Mouse (Mus musculus) embryonic facial prominence, embryonic 14.5 days (tissue): Measurements from ENCODE around the gene Bcl11b. TPM values are rescaled to one million over a fixed set of nuclear protein-coding genes. Genes with fewer than 3 reads are reported as not detected.

Experiments
- ATAC-seq: fragments of 200-750 bp; cut with Nextera tagmentation; 2 replicates; pipeline ENCODE4 v1.8.0; 2017; ENCODE audit warnings: low read depth, moderate number of reproducible peaks, moderate TSS enrichment
- DNase-seq: peaks from one replicate; pipeline ENCODE4 v3.0.0-alpha.2; 2015; ENCODE audit warnings: low spot score
- H3K27ac ChIP-seq: fragments of 300-500 bp; sonication (generic); replicated peaks from 2 replicates; pipeline ENCODE4 v1.5.1; 2014; ENCODE audit warnings: low read depth, mild to moderate bottlenecking, low read length, moderate library complexity
- H3K27me3 ChIP-seq: fragments of 300-500 bp; sonication (generic); replicated peaks from 2 replicates; pipeline ENCODE4 v1.6.1; 2014; ENCODE audit warnings: low read length; ENCODE audit not compliant: control insufficient read depth, insufficient read depth
- H3K36me3 ChIP-seq: fragments of 300-500 bp; sonication (generic); 2 replicates; pipeline ENCODE4 v1.6.1; 2014; ENCODE audit warnings: low read length, mixed read lengths; ENCODE audit not compliant: control insufficient read depth, insufficient read depth
- H3K4me1 ChIP-seq: fragments of 300-500 bp; sonication (generic); 2 replicates; pipeline ENCODE4 v1.6.1; 2014; ENCODE audit warnings: antibody characterized with exemption, low read length; ENCODE audit not compliant: control insufficient read depth, insufficient read depth
- H3K4me2 ChIP-seq: fragments of 300-500 bp; sonication (generic); 2 replicates; pipeline ENCODE4 v1.6.1; 2014; ENCODE audit warnings: low read depth, mild to moderate bottlenecking, low read length, moderate library complexity, mixed read lengths
- H3K4me3 ChIP-seq: fragments of 300-500 bp; sonication (generic); 2 replicates; pipeline ENCODE4 v1.5.1; 2014; ENCODE audit warnings: low read depth, mild to moderate bottlenecking, low read length
- H3K9ac ChIP-seq: fragments of 300-500 bp; sonication (generic); 2 replicates; pipeline ENCODE4 v1.6.1; 2014; ENCODE audit warnings: low read depth, mild to moderate bottlenecking, low read length, moderate library complexity, mixed read lengths
- H3K9me3 ChIP-seq: fragments of 300-500 bp; sonication (generic); 2 replicates; pipeline ENCODE4 v1.6.1; 2016; ENCODE audit warnings: low read length; ENCODE audit not compliant: control insufficient read depth
- WGBS: fragments of 180-500 bp; shearing (Covaris S2); extraction: QIAGEN DNeasy Blood & Tissue Kit; methylation state at CpG from one replicate; pipeline ENCODE4 v1.1.7; 2014; 5-methylcytosine and 5-hydroxymethylcytosine counted together
- polyA plus RNA-seq: library from polyadenylated mRNA; unstranded; fragments of >200 nt; fragmentation: Nextera tagmentation; extraction: Ambion mirVana; gene quantifications from 2 replicates; pipeline ENCODE4 v1.2.1, GENCODE M21; 2014

Gene Bcl11b
- polyA plus RNA-seq, 1 experiment from 2014 or later = 16.5 TPM

GRCm38 (mm10) chr12:108012003-108012402 is 8.6 kb upstream of the Bcl11b start:
- ATAC-seq (no peak), DNase-seq (no peak)
- Histone ChIP-seq H3K27me3 (no peaks in the 10 kb centered on the region; the same call in 1 of the 2 replicates), H3K4me3 (no peak overlapping the region), H3K9me3 (no peaks in the 10 kb centered on the region), H3K4me2 (no peak overlapping the region), H3K36me3 (no peaks in the 10 kb centered on the region), H3K27ac (no peak overlapping the region), H3K4me1 (peaks cover 4% of the 10 kb centered on the region; the same call in 1 of the 2 replicates), H3K9ac (no peak overlapping the region)
- 84% methylated on average over 12 of the region's 12 CpGs for WGBS

DNA sequence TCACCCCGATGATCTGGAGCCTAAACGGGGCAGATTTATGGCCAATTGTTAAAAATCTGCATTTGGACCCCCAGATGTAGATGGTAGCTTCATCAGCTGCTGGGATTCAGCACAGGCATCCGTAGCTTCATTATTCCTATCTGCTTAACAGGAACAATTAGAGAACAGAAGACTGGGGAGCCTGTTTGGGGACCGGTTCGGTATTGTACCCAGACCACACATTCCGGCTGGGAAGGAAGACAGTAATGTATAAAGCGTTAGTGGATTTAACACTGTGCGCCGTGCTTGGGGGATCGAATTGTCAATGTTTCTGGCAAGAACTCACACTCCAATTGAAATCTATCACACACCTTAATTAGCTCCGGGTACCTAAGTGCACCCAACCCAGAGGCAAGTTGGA is 6.9 kb upstream of the Bcl11b start:
- Histone ChIP-seq H3K27me3 (peaks cover 3% of the 10 kb centered on the region; the same call in 1 of the 2 replicates), H3K4me2 (no peak overlapping the region), H3K27ac (no peak overlapping the region), H3K36me3 (no peaks in the 10 kb centered on the region), H3K4me3 (no peak overlapping the region), H3K9ac (no peak overlapping the region), H3K9me3 (no peaks in the 10 kb centered on the region), H3K4me1 (peaks cover 4% of the 10 kb centered on the region; the same call in 1 of the 2 replicates)
- 68% methylated on average over 11 of the region's 11 CpGs for WGBS
- DNase-seq = no peak
- no peak for ATAC-seq

- H3K4me2 ChIP-seq = no peak overlapping the region
- no peak overlapping the region for H3K4me3 ChIP-seq
- peaks cover 3% of the 10 kb centered on the region; the same call in 1 of the 2 replicates for H3K27me3 ChIP-seq
- no peak overlapping the region for H3K9ac ChIP-seq
- ATAC-seq (no peak), DNase-seq (no peak)
- no peaks in the 10 kb centered on the region for H3K9me3 ChIP-seq
- WGBS = 28% methylated on average over 4 of the region's 4 CpGs
- peaks cover 8% of the 10 kb centered on the region; the same call in 1 of the 2 replicates for H3K4me1 ChIP-seq
- H3K27ac ChIP-seq = no peak overlapping the region
- no peaks in the 10 kb centered on the region for H3K36me3 ChIP-seq
These were observed 5.8 kb upstream of the Bcl11b start for GRCm38 (mm10) chr12:108009156-108009555.

DNA sequence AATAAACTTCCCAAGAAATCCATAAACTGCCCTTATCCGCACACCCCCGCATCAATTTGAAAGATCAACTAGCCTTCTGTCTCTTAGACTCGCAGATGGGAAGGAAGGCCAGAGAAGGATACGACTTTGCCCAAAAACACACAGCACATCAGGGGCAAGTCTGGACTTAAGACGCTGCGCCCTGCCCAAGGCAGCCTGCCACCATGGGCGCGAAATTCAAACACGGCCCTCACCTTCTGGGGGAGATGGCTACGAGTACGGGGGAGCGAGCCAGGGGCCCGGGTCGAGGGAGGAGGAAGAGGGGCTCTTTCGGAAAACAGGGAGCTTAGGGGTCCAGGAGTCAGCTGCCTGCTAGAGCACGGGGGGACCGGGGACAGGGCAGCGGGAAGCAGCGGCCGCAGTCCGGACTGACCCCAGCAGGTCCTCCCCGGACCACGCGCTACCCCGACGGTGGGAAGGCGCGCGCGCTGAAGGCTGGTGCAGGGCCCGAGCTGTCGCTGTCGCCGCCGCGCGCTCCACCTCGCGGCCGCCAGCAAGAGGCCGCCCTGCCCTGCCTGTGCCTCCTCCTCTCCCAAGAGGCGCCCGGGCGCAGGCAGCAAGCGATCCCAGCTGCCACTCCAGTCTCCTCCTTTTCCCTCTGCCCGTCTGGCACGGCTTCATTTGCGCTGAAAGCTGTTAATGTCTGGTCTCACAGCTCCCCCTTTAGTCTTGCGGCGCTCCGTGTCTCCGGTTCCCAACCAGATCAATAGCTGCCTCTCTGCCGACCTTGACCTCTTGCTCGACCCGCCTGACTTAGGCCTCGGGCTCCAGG is 2.6 kb upstream of the Bcl11b start:
- 3% methylated on average over 22 of the region's 56 CpGs for WGBS
- peak overlapping the region; percentile 79 for H3K4me3 ChIP-seq
- H3K27me3 ChIP-seq = 0 out of 2 replicates have a peak, but pooled peaks cover 3% of the 10 kb centered on the region
- peaks cover 8% of the 10 kb centered on the region; the same call in 1 of the 2 replicates for H3K4me1 ChIP-seq
- peak overlapping the region; percentile 78 for H3K4me2 ChIP-seq
- DNase-seq (peak; percentile 95), ATAC-seq (peak; percentile 86)
- peak overlapping the region; percentile 58 for H3K9ac ChIP-seq
- H3K27ac ChIP-seq = 0 out of 2 replicates have a peak overlapping the region, but pooled peaks have one; percentile 9
- no peaks in the 10 kb centered on the region for H3K9me3 ChIP-seq
- H3K36me3 ChIP-seq = no peaks in the 10 kb centered on the region

DNA sequence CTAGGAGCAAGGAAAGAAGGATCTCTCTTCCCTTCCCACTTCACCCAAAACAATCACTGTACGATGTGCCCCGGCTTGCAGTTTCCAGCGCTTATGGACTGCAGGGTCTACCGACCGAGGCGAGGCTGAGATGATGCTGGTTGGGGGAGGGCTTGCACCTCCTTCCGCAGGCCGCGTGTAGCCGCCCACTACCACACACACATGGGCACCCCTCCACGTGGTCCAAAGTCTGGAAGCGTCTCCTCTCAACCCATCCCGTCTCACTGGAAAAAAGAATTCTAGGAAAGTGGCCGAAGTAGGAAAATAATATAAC is 2.0 kb upstream of the Bcl11b start:
- H3K9ac ChIP-seq = peak overlapping the region; percentile 58
- H3K36me3 ChIP-seq = no peaks in the 10 kb centered on the region
- no peaks in the 10 kb centered on the region for H3K9me3 ChIP-seq
- H3K4me2 ChIP-seq = peak overlapping the region; percentile 78
- no peak for DNase-seq
- peaks cover 8% of the 10 kb centered on the region; the same call in 1 of the 2 replicates for H3K4me1 ChIP-seq
- peak; percentile 1; the same call in 1 of the 2 replicates for ATAC-seq
- H3K27ac ChIP-seq = peak overlapping the region; percentile 46
- peak overlapping the region; percentile 79 for H3K4me3 ChIP-seq
- WGBS = 8% methylated on average over 13 of the region's 14 CpGs
- H3K27me3 ChIP-seq = 0 out of 2 replicates have a peak, but pooled peaks cover 3% of the 10 kb centered on the region

DNA sequence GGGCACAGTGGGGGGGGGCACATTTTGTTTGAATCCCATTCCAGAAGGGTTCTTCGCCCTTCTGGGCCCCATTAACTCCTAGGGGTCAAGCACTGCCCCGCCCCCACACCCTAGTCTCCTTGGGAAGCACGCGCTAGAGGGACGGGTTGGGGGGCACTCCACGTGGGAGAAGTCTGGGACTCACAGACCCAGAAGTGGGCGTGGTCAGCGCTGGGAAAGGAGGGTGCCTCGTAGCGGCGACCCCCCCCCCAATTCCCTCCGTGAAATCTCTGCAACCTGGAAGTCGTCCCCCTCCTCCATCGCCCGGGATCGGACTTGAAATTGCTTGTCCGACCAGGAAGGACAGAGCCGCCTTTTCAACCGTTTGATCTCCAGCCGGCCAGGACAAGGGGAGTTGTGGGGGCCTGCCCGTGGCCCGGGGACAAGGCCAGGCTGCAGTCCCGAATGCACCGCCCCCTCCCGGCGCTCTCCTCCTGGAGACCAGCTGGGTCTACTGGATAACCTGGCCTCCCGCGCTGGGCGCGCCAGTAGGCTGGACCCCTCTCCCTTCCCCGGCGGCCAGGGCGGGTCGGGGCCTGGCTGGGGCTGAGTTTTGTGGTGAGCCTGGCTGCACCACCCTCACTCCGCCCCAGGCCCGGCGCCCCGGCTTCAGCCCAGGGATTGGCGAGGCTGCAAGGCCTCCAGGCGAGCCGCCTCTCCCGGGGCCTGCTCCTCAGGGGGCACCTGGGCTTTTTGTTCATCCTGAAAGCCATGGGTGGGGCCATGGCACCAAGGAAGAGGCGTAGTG is 1.5 kb upstream of the Bcl11b start:
- peak overlapping the region; percentile 79 for H3K4me3 ChIP-seq
- DNase-seq (peak; percentile 49), ATAC-seq (peak; percentile 16; the same call in 1 of the 2 replicates)
- peak overlapping the region; percentile 49 for H3K9ac ChIP-seq
- H3K4me2 ChIP-seq = peak overlapping the region; percentile 78
- H3K27me3 ChIP-seq = peaks cover 3% of the 10 kb centered on the region; the same call in 1 of the 2 replicates
- no peaks in the 10 kb centered on the region for H3K9me3 ChIP-seq
- H3K36me3 ChIP-seq = no peaks in the 10 kb centered on the region
- H3K4me1 ChIP-seq = peaks cover 8% of the 10 kb centered on the region; the same call in 1 of the 2 replicates
- H3K27ac ChIP-seq = peak overlapping the region; percentile 98
- 2% methylated on average over 29 of the region's 43 CpGs for WGBS

- H3K4me3 ChIP-seq = peak overlapping the region; percentile 79
- WGBS = under 1% methylated on average over 33 of the region's 35 CpGs
- H3K4me1 ChIP-seq = 0 out of 2 replicates have a peak, but pooled peaks cover 5% of the 10 kb centered on the region
- peak; percentile 98 for DNase-seq
- no peaks in the 10 kb centered on the region for H3K9me3 ChIP-seq
- peak; percentile 76 for ATAC-seq
- H3K27me3 ChIP-seq = peaks cover 3% of the 10 kb centered on the region; the same call in 1 of the 2 replicates
- peak overlapping the region; percentile 97 for H3K9ac ChIP-seq
- peak overlapping the region; percentile 78 for H3K4me2 ChIP-seq
- peak overlapping the region; percentile 98 for H3K27ac ChIP-seq
- H3K36me3 ChIP-seq = no peaks in the 10 kb centered on the region
These were observed 526 bp upstream of the Bcl11b start for GRCm38 (mm10) chr12:108003928-108004327.

DNA sequence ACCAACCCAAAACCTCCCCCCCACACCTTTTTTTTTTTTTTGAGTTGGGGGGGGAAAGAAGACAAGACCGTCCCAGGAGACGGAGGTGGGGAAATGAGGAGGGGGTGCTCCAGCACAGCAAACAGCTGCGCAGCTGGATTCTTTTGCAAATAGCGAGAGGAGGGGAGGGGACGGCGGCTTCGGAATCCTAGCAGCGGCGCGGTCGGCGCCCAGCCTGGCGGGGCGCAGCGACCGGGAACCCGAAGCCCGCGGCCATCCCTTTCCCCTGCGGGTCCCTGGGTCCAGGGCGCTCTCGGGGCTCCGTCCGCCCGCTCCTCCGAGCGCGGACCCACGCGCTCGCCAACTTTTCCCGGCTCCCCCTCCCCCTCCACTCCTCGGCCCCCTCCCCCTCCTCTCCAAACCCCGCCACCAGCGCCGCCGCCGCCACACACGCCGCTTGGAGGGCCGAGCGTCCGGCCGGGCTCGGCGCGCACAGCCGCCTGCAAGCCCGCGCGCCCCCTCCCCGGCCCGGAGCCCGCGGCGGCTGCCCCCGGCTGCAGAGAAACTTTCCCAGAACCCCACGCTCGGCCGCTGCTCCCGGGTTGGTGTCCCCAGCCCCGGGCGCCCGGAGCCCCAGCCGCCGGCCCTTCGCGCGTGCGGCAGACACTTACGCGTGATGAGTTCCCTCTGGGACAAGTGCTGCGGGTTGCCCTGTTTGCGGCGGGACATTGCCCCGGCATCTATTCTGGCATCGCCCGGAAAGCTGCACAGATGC is 789 bp downstream of the Bcl11b start:
- WGBS = under 1% methylated on average over 28 of the region's 78 CpGs
- no peak for ATAC-seq

More for the DNA sequence above, 789 bp downstream of the Bcl11b start:
- Histone ChIP-seq H3K36me3 (no peaks in the 10 kb centered on the region), H3K4me3 (peak overlapping the region; percentile 79), H3K4me2 (peak overlapping the region; percentile 78), H3K9ac (peak overlapping the region; percentile 97), H3K4me1 (0 out of 2 replicates have a peak, but pooled peaks cover 6% of the 10 kb centered on the region), H3K27ac (peak overlapping the region; percentile 98), H3K27me3 (peaks cover 3% of the 10 kb centered on the region; the same call in 1 of the 2 replicates), H3K9me3 (no peaks in the 10 kb centered on the region)
- DNase-seq = peak; percentile 81
